Mouse (Mus musculus) lung, adult 18-20 months (tissue): ENCODE results near the gene Scimp.
"Not testable (repeated sequence)": the region's sequence is repeated elsewhere in the genome, so short reads cannot be mapped to it uniquely, and the experiment has no call there.

Experiments used
- DNase-seq, 2 experiments: peaks; one replicate each; pipeline ENCODE4 v3.0.0; 2022; ENCODE audit warnings: mixed read lengths in 2 of 2

Scimp gene

DNA sequence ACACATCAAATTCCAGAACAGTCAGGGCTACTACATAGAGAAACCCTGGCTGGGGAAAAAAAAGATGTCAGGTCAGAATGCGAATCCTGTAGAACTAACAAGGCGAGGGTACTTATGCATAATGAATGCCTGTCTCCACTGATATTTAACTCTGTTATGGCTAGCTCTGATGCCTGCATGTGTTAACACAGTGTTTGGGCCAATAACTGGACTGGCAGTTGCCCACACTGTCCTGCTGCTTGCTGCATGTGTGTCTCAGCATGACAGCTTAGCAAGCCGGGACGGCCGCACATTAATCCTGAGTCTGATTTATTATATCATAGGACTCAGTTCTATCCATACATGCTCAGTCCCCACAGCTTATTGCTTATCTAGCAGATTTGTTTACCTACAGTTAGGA lies 1.3 kb downstream of the Scimp start:
- DNase-seq: no peak

DNA sequence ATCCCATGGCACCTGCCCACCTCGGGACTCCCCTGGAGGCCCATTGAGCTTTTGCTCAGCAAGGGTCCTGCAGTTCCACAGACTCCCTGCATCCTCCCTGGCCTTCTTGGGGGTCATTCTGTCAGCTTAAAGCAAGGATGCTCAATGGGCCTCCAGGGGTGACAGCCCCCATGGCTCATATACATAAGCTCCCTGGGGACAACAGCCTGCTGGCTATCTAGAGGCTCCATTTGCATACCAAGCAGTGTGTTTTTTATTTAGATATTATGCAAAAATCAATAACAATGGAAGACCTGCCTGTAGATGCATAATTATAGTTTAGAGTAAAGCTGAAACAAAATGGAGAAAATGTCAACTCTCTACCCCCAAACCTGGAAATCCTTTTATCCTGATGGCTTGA lies 3.4 kb downstream of the Scimp start:
- DNase-seq: no peak

DNA sequence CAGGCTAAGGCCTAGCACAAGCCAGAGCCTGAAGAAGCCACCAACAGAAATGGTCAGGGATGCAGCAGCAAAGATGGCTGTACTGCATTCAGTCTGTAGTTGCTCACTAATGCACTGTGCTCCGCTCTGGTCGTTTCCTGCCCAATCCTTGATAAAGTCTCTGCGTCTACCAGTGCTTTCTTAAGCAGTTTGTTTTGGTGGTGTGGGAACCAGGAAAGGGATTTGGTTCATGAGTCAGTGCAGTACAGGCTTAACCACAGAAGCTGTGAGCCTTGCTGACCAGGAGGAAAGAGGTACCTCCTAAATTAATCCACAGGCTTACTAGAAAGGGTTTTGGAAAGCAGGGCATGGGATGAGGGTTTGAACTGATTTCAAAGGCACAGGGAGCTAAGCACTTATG lies 4.3 kb downstream of the Scimp start:
- DNase-seq: no peak

DNA sequence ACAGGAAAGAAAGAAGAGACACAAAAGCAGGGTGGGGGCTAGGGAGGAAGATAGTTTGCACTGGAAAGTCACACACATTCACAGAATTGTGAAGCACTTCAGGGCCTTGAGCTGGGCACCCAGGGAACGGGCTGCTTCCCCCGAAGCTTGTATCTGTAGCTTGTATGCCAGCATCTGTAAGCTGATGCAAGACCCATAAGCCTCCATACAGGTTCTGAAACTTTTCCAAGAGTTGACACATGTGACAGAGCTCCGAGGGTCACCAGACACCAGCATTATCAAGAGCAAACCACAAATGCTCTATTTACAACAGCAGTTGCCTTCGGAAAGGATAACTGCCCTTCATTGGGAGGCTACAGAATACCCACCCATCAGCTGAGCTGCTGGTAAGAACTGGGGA lies 4.8 kb downstream of the Scimp start:
- no peak for DNase-seq

DNA sequence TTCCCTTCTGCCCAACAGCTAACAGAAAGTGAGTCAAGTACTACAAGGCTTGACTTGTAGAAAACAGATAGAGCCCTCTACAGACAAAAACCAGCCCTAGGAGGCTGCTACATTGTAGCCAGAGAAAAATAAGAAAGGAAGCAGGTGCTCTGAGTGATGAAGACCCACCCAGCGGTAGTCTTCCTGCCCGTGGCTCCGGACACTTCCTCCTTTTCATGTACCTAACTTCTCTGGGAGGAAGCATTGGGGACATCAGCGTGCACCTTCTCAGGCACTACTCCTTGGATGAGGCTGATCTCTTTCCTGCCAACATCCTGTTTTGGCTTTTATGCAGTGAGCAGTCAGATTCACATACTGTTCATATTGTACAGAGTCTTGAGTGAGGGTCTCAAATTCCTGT lies 5.7 kb downstream of the Scimp start:
- DNase-seq: no peak

DNA sequence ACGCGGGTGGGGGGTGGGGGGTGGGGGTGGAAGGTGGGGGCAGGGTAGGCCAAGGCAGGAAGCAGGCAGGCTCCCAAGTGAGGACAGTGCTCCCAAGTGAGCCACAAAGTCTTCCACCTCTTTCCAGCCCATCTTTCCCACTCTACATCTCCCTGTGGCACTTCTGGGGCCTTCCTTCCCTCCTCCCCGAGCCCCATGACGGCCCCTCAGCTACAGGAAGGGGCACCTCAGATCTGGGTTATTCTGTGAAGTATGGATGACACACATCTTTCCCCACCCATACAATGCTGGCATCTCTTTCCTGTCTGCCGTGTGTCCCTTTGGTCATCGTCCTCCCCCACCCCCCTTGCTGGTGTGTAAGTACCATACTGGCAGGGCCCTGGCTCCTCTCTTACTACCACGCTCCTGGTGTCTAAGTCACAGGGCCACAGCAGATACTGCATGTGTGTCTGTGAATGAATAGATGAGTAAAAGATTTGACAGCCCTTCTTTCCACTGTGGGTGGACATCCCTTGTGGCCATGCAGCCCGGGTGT lies 6.7 kb downstream of the Scimp start:
- DNase-seq: no peak

DNA sequence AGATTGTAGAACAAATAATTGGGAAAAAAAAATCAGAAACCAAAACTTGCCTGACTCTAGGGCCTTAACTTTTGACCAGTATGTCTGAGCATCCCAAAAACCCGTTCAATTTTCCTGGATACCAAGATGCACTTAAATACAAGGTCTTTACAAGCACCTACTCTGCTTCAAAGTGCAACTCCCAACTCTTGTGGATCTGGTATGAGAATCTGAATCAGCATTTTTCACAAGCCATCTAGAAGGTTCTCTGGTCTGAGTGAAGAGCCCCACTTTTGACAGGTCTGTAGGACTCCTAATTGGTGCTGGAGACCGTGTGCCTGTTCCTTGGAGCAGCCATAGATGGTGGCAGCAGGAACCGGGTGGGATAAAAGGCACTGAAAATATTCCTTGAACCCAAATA lies 8.0 kb downstream of the Scimp start:
- no peak for DNase-seq

DNA sequence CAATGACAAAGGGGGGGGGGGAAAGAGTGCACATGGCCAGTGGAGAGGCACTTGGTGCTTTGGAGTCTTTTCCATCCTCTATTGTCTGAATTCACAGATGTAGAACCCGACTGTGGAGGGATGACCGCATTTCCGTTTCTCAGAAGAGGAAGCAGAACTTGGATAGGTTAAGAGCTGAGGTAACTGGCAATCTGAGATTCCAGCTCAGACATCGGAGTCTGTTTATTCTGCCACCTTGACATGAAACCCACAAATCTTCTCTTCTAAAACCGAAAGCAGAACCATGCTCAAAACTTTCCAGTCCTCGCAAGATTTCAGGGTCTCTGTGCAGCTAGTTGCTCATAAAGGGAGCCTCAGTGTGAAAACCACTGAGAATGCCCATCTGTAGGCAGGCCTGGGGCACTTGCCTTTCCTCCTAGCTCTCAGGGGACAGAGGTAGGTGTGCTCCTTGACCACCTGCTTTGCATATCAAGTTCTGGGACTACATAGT lies 8.6 kb downstream of the Scimp start:
- DNase-seq: peak in 1 of 2 experiments; percentile 27

DNA sequence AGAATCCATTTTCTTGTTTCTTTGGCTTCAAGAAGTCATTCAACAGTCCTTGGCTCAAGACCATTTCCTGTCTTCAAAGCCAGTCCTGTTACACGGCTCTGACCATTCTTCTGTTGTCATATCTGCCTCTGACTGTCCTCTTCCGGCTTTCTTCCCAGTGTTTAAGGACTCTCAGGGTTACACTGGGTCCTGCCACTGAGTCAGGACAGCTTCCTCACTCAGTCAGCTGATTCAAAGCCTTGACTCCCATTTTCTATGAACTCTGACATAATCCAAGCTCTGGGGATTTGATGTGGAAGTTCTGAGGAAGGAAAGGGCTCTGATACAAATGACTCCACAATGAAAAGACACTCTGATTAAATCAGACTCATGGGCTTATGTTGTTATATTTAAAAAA lies 9.5 kb downstream of the Scimp start:
- DNase-seq: no peak

DNA sequence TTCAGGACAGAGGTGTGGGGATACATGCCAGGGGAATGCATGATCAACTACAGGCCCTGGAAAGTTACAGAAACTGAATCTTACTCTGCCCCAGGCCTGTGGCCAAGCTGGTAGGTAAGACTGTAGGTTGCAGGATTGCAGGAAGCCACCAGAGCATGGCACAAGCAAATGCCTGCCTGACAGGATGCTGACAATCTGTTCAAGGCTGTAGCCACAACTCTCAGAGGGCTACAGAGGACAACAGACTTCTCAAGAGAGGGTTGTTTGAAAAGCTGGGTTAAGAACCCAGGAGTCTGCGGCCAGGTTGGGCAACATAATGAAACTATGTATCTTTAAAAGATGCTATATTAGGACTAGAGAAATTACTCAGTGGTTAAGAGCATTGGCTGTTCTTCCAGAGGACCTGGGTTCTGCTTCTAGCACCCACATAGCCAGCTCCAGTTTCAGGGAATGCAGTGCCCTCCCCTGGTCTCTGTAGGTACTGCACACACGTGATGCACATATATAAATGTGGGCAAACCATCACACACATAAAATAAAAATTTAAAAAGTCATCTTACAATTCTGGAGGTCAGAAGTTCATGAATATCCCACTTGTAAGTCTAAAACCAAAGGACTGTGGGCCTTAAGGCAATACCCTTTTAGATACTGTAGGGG lies 10.1 kb downstream of the Scimp start:
- no peak for DNase-seq

DNA sequence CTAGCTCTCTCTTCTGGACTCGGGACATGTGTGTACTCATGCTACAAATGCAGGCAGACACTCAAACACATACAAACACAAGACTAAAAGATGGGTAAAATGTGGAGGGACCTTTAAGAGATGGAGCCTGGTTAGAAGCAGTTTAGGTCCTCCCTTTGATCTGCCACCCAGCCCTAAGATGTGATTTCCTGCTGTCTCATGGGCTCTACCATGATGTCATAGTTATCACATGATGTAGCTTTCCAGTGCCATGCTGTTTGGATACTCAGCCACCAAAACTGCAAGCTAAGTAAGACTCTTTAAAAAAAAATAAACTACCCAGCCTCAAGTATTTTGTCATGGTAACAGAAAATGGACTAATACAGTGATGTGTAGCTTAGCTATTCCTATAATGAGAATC lies 20.0 kb downstream of the Scimp start:
- no peak for DNase-seq

DNA sequence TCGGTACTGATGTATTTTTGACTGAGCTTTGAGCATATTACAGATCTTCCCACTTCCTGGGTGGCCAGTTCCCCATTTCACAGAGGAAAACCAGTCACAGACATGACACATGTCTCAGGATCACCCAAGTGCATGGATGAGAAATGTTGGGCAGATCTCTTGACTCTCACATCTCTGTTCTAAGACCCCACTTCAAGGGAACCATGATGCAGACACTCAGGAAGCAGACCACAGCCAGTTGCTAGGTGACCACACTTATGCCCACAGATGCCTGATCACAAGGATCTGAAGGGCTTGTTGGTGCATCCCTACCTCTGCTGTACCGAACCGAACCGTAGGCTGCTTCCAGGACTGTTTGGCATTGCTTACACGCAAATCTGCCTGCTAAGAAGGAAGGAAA lies 20.7 kb downstream of the Scimp start:
- DNase-seq: no peak

DNA sequence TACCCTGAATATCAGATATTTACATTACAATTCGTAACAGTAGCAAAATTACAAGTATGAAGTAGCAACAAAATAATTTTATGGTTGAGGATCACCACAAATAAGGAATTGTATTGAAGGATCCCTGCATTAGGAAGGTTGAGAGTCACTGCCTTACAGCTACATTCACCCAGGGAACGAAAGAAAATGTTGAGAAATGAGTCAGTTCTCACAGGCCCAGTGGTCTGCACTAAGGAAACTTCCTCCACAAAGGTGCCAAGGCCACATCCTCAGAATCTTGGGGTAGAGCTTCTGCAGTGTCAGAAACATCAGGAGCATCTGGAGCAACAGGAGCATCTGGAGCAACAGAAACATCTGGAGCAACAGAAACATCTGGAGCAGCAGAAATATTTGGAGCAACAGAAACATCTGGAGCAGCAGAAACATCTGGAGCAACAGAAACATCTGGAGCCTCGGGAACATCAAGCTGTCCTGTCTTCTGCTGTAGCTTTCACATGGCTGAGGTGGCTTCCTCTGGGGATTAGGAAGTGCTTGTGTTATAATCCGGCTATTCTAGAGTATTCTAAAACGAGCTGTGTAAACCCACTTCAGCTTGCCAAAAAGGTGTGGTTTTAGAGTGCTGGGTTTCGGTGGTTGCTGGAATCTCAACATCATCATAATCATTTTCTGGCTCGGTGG lies 21.4 kb downstream of the Scimp start:
- no peak for DNase-seq

DNA sequence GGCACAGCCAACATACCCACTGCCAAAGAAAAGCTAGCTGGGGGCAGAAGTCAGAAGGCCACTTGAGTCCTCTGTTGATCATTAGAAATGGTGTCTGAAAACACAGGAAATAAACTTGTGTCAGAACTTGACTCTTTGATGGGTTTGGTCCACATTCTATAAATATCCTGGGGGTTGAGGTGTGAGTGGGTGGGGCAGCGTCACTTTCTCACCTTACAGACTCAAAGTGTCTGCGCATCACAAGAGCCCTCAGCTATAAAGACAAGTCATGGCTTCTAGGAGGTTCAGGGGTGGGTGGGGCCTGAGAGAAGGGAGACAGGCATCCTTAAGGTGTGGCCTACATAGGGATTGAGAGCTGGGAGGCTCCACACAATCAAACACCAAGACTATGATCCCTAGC lies 22.0 kb downstream of the Scimp start:
- no peak for DNase-seq

DNA sequence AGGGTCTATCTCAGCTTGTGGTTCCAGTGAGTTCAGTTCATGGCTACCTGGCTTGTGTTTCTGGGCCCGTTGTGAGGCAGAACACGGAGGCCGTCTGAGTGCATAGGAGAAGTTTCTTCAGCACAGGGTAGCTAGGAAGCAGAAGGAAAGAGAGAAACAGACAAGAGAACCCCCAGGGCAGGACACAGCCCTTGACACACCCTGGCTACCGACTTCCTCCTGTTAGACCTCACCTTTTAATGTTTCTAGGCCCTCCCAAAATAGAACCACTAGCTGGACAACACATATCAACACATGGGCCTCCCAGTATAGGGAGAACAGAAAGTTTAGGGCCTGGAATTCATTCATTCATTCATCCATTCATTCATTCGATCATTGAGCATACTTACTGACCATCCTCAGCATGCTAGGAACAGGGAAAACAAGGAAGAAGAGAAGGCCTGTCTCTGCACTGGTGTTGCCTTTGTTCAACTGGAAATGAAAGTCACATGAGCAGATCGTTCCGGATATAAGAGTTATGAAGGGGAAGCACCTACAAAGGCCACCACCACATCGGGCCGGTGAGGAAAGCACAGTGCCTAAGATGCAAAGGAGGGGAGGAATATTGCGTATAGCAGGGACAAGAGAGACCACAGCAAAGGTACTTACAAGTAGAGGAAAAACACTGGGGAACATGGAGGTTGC lies 23.3 kb downstream of the Scimp start:
- DNase-seq: no peak

DNA sequence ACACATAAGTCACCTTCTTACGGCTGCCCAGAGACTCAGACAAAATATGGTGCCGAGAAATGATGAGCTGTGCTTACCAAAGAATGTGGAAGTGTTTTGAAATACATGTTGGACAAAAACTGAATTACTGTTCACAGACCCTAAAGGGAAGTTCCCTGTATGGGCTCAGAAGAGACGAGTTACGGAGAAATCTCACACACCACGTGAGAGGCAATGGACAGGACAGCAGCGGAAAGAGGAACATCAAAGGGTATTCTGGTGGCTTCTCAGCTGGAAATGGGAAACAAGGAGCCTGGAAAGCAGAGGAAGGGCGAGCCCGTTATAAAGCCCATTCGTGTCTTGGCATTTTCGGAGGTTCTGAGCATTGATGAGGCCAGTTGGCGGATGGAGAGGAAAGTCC lies 25.3 kb downstream of the Scimp start:
- DNase-seq: peak; percentile 28 to 40

DNA sequence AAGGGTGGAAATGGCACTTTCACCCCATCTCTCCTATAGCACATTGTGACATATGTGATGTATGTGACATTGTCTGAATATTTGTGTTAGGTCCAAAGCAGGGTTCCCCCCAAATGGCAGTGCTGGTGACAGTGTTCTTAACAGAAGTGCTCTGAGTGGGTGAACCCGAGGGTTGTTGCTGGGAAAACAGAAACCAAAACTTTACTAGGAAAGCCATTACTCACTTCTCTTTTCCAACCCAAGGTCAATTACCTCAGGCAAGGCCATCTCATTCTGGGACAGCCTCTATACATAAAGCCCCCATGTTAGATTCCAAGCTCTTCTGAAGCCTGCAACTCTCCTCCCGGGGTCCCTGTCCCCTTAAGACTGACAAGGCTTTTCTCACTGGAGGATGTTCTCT lies 26.5 kb downstream of the Scimp start:
- DNase-seq: no peak

DNA sequence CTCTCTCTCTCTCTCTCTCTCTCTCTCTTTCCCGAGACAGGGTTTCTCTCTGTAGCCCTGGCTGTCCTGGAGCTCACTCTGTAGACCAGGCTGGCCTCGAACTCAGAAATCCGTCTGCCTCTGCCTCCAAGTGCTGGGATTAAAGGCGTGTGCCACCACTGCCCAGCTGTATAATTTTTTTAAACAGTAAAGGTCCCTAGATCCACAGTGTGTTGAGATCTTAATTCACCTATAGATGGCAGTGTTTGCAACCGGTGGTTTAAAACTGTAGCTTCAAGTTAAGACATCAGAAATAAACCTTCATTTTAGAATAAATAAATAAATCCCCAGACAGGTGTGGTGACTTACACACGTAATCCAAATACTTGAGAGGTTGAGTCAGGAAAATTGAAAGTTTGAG lies 34.3 kb downstream of the Scimp start:
- not testable (repeated sequence) for DNase-seq

DNA sequence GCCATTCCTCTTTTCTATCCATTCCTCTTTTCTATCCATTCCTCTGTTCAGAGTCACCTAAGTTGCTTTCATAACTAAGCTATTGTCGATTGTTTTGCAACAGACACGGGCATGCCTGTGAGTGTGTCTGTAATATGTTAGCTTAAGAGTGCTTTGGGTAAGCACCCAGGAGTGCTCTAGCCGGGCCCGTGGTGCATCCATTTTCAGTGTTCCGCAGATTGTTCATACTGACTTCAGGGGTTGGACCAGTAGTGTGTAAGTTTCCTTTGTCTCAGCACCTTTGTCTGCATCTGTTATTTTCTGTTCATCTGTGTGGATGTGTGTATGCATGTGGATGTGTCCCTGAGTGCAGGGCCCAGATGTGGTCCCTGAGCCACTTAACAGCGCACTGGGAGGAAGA lies 34.8 kb downstream of the Scimp start:
- DNase-seq: no peak

DNA sequence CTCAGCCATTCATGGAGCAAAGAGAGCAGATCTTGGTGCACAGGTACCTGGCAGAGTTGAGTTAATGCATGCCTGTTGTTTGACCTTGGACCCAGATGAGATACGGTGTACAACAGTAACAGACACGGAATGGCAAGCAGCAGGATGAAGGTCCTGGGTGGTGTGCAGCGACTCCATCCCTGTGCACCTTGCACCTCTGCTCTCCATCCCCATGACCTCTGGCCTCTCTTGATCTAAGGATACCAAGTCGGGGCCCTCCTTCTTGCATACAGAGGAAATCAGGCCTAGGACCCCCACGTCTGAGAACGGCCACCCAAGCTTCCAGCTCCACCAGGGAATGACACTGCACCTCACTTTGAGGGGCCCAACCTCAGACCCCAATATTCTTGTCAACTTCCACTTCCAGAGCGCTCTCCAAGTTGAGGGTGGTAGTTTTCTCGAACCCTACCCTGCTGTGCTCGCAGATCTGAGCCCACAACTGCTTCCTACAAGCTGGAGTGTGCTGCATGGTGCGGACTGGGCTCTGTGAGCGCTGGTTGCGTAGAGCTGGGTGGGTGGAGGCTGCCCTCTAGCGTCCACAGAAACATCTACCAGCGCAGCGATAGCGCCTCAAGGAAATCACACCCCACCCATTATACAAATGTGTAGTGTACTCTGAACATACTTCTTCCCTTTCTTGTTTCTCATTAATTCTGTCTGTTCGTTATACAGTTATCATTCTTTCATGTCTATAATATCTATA lies 35.4 kb downstream of the Scimp start:
- peak; percentile 65 to 68 for DNase-seq

DNA sequence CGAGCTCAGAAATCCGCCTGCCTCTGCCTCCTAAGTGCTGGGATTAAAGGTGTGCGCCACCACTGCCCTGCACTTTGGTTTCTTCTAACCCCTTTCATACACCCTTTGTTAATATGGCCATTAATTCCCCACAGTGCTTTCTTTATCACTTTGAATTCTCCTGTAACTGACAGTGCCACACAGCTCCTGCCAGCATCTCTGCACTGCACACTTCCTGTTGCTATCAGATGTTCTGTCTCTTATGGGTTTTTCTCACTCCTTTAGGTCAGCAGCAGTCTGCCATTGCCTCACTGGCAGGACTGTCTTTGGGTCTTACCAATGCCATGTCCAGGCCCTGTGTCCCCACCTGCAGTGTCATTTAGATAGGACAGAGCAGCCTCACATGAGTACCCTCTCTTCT lies 41.6 kb downstream of the Scimp start:
- no peak for DNase-seq

DNA sequence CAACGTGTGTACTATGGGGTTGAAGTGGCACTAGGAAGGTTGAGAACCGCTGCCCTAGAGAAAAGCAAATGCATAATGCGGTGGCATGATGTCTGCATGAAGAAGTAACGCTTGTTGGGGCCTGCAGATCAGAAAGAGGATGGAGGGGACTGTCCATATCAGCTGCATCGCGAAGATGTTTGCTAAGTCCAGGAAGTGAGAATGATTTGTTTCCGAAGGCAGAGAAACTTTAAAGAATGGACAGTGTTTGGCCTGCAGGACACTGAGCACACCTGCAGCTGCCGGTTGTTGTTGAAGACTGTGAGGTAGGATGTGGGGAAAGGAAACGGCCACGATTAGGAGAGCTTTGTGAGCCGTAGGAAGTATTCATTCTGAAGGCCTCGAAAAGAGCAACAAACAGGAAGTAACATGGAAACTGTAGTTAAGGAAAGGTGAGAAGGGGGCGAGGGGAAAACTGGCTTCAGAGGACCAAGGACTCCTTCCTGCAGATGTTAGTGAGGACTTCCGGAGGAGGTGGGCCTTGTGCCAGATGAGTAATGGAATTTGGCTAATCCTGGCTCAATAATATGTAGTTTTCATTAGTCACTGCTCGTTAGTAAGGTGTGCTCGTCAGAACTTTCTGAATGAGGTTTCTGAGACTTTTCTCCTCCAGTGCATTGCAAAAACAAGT lies 46.5 kb downstream of the Scimp start:
- DNase-seq: peak in 1 of 2 experiments; percentile 32
